Mouse (Mus musculus): ENCODE measurements at regions not wholly inside any gene's neighbourhood (a gene's known extent, or its start where the extent isn't known, plus 50 kb on each side); places are given as distances from the start of the nearest gene placed in this dataset.

- TF ChIP-seq CTCF (IDR thresholded peaks at IDR 0.05; ENCODE audit: borderline replicate concordance, insufficient read depth, low read depth, low read length), result no peak
- no peak for TF ChIP-seq POLR2A (IDR thresholded peaks at IDR 0.05; ENCODE audit: borderline replicate concordance, insufficient read depth, low read length)
These were observed 149.4 kb upstream of the Arid2 start for GRCm38 (mm10) chr15:96137945-96138344.

Measured in cerebellum, adult 2 months (tissue).